Mouse (Mus musculus): ENCODE measurements around the gene 1110051M20Rik. TPM values are rescaled to one million over a fixed set of nuclear protein-coding genes. Genes with fewer than 3 reads are reported as not detected.
"Not testable (repeated sequence)": the region's sequence is repeated elsewhere in the genome, so short reads cannot be mapped to it uniquely, and the experiment has no call there.

1110051M20Rik gene
- 42.3 and 45.1 TPM in 2 replicates for polyA plus RNA-seq (2015; fragmentation: Nextera tagmentation; extraction: Ambion mirVana)

DNA sequence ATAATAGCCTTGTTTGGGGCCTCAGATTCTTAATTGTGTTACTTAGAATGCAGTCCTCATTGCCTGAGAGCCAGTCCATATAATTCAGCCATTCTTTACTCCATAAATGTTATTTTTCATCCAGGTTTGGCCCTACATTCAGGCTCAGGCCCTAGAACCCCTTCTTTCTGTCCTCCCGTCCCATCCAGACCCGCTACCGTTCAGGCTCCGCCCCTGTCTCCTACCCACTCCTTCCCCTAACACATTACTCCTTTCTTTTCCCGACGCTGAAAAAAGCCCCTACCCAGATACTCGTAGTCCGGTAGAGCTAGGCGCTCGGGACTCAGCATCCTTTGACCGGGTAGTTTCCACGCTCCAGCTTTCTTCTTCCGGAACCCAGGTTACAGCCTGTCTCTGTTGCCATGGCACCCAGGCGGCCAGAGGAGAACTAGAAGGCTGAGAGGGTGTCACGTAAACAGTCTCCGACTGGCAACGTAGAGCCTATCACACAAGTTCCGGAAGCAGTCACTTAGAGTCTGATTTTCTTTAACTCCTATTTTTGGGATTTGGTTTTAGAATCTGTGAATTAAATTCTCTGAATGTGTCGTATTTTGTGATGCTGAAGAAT lies at the start of gene 1110051M20Rik:
1110051M20Rik (minus strand) TSS at position 419 of the 607 bp plus-strand sequence.
- Histone ChIP-seq H3K9ac (ENCODE audit: low read length) (peak within 1 kb of the TSS; percentile 64), H3K4me2 (ENCODE audit: low read depth, low read length) (peak within 1 kb of the TSS; percentile 75), H3K27me3 (ENCODE audit: control insufficient read depth, insufficient read depth, low read length) (no peaks in the 10 kb centered on the region), H3K4me3 (replicated peaks; ENCODE audit: low read length) (peak within 1 kb of the TSS; percentile 61), H3K9me3 (replicated peaks; ENCODE audit: control insufficient read depth, low read length) (no peaks in the 10 kb centered on the region), H3K36me3 (ENCODE audit: control insufficient read depth, insufficient read depth, low read length) (no peaks in the 10 kb centered on the region), H3K4me1 (ENCODE audit: control insufficient read depth, insufficient read depth, low read length) (peaks cover 6% of the 10 kb centered on the region; the same call in 1 of the 2 replicates), H3K27ac (ENCODE audit: low read length) (no peak within 1 kb of the TSS)
- peak; percentile 90 for ATAC-seq (ENCODE audit: insufficient read depth, low FRiP score)
- WGBS = 2% methylated on average over 19 of the region's 19 CpGs

GRCm38 (mm10) chr2:91493981-91494380 lies 49.5 kb upstream of the 1110051M20Rik start:
- H3K4me3 ChIP-seq (replicated peaks; ENCODE audit: low read length) = no peak overlapping the region
- no peaks in the 10 kb centered on the region for H3K9me3 ChIP-seq (replicated peaks; ENCODE audit: control insufficient read depth, low read length)
- no peaks in the 10 kb centered on the region for H3K27me3 ChIP-seq (ENCODE audit: control insufficient read depth, insufficient read depth, low read length)
- 96% methylated on average over 9 of the region's 9 CpGs for WGBS
- H3K36me3 ChIP-seq (ENCODE audit: control insufficient read depth, insufficient read depth, low read length) = peaks cover 28% of the 10 kb centered on the region; the same call in 1 of the 2 replicates
- ATAC-seq (ENCODE audit: insufficient read depth, low FRiP score) = no peak
- no peak overlapping the region for H3K9ac ChIP-seq (ENCODE audit: low read length)
- no peaks in the 10 kb centered on the region for H3K4me1 ChIP-seq (ENCODE audit: control insufficient read depth, insufficient read depth, low read length)
- H3K27ac ChIP-seq (ENCODE audit: low read length) = no peak overlapping the region
- no peak overlapping the region for H3K4me2 ChIP-seq (ENCODE audit: low read depth, low read length)

- no peak overlapping the region for H3K9ac ChIP-seq (ENCODE audit: low read length)
- no peak overlapping the region for H3K27ac ChIP-seq (ENCODE audit: low read length)
- H3K4me3 ChIP-seq (replicated peaks; ENCODE audit: low read length) = no peak overlapping the region
- H3K27me3 ChIP-seq (ENCODE audit: control insufficient read depth, insufficient read depth, low read length) = no peaks in the 10 kb centered on the region
- no peaks in the 10 kb centered on the region for H3K4me1 ChIP-seq (ENCODE audit: control insufficient read depth, insufficient read depth, low read length)
- no peak overlapping the region for H3K4me2 ChIP-seq (ENCODE audit: low read depth, low read length)
- 93% methylated on average over 12 of the region's 12 CpGs for WGBS
- H3K9me3 ChIP-seq (replicated peaks; ENCODE audit: control insufficient read depth, low read length) = no peaks in the 10 kb centered on the region
- H3K36me3 ChIP-seq (ENCODE audit: control insufficient read depth, insufficient read depth, low read length) = peaks cover 20% of the 10 kb centered on the region
- ATAC-seq (ENCODE audit: insufficient read depth, low FRiP score) = no peak
Measured at GRCm38 (mm10) chr2:91492071-91492635, 47.6 kb upstream of the 1110051M20Rik start.

- not testable (repeated sequence) for H3K27ac ChIP-seq (ENCODE audit: low read length); ATAC-seq (ENCODE audit: insufficient read depth, low FRiP score); H3K4me3 ChIP-seq (replicated peaks; ENCODE audit: low read length); H3K4me2 ChIP-seq (ENCODE audit: low read depth, low read length); H3K36me3 ChIP-seq (ENCODE audit: control insufficient read depth, insufficient read depth, low read length); H3K9me3 ChIP-seq (replicated peaks; ENCODE audit: control insufficient read depth, low read length); H3K9ac ChIP-seq (ENCODE audit: low read length); H3K27me3 ChIP-seq (ENCODE audit: control insufficient read depth, insufficient read depth, low read length); H3K4me1 ChIP-seq (ENCODE audit: control insufficient read depth, insufficient read depth, low read length)
- WGBS = 35% methylated on average over 3 of the region's 3 CpGs
Measured at GRCm38 (mm10) chr2:91487295-91487694, 42.8 kb upstream of the 1110051M20Rik start.

- H3K4me1 ChIP-seq (ENCODE audit: control insufficient read depth, insufficient read depth, low read length) = no peaks in the 10 kb centered on the region
- H3K4me3 ChIP-seq (replicated peaks; ENCODE audit: low read length) = no peak overlapping the region
- no peak overlapping the region for H3K27ac ChIP-seq (ENCODE audit: low read length)
- no peak overlapping the region for H3K9ac ChIP-seq (ENCODE audit: low read length)
- peaks cover 7% of the 10 kb centered on the region for H3K36me3 ChIP-seq (ENCODE audit: control insufficient read depth, insufficient read depth, low read length)
- H3K27me3 ChIP-seq (ENCODE audit: control insufficient read depth, insufficient read depth, low read length) = no peaks in the 10 kb centered on the region
- ATAC-seq (ENCODE audit: insufficient read depth, low FRiP score) = no peak
- H3K4me2 ChIP-seq (ENCODE audit: low read depth, low read length) = no peak overlapping the region
- 83% methylated on average over 6 of the region's 6 CpGs for whole genome bisulfite sequencing
- H3K9me3 ChIP-seq (replicated peaks; ENCODE audit: control insufficient read depth, low read length) = no peaks in the 10 kb centered on the region
Measured at GRCm38 (mm10) chr2:91485256-91485655, 40.8 kb upstream of the 1110051M20Rik start.

GRCm38 (mm10) chr2:91484698-91485097 lies 40.2 kb upstream of the 1110051M20Rik start:
- WGBS = 79% methylated on average over 4 of the region's 4 CpGs
- Histone ChIP-seq H3K36me3 (ENCODE audit: control insufficient read depth, insufficient read depth, low read length) (peaks cover 7% of the 10 kb centered on the region), H3K4me1 (ENCODE audit: control insufficient read depth, insufficient read depth, low read length) (no peaks in the 10 kb centered on the region), H3K27me3 (ENCODE audit: control insufficient read depth, insufficient read depth, low read length) (no peaks in the 10 kb centered on the region), H3K27ac (ENCODE audit: low read length) (no peak overlapping the region), H3K9me3 (replicated peaks; ENCODE audit: control insufficient read depth, low read length) (no peaks in the 10 kb centered on the region), H3K4me2 (ENCODE audit: low read depth, low read length) (no peak overlapping the region), H3K4me3 (replicated peaks; ENCODE audit: low read length) (no peak overlapping the region), H3K9ac (ENCODE audit: low read length) (no peak overlapping the region)
- no peak for ATAC-seq (ENCODE audit: insufficient read depth, low FRiP score)

GRCm38 (mm10) chr2:91480805-91481514 lies 36.5 kb upstream of the 1110051M20Rik start:
- Histone ChIP-seq H3K9ac (ENCODE audit: low read length) (no peak overlapping the region), H3K4me1 (ENCODE audit: control insufficient read depth, insufficient read depth, low read length) (0 out of 2 replicates have a peak, but pooled peaks cover 4% of the 10 kb centered on the region), H3K27me3 (ENCODE audit: control insufficient read depth, insufficient read depth, low read length) (no peaks in the 10 kb centered on the region), H3K4me2 (ENCODE audit: low read depth, low read length) (no peak overlapping the region), H3K27ac (ENCODE audit: low read length) (no peak overlapping the region), H3K9me3 (replicated peaks; ENCODE audit: control insufficient read depth, low read length) (no peaks in the 10 kb centered on the region), H3K4me3 (replicated peaks; ENCODE audit: low read length) (no peak overlapping the region), H3K36me3 (ENCODE audit: control insufficient read depth, insufficient read depth, low read length) (peaks cover 4% of the 10 kb centered on the region; the same call in 1 of the 2 replicates)
- 54% methylated on average over 6 of the region's 6 CpGs for WGBS
- peak; percentile 63; the same call in 1 of the 2 replicates for ATAC-seq (ENCODE audit: insufficient read depth, low FRiP score)

DNA sequence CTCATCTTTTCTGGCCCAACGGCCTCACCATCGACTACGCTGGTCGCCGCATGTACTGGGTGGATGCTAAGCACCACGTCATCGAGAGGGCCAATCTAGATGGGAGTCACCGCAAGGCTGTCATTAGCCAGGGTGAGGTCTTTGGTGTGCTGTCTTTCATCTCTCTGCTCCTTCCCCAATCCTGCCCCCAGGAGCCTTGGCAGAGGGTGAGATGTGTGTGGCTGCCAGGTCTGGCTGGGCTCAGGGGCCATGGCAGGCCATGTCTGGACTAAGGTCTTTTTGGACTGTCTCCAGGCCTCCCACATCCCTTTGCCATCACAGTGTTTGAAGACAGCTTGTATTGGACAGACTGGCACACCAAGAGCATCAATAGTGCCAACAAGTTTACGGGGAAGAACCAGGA lies 35.9 kb upstream of the 1110051M20Rik start:
- Histone ChIP-seq H3K4me3 (replicated peaks; ENCODE audit: low read length) (no peak overlapping the region), H3K27me3 (ENCODE audit: control insufficient read depth, insufficient read depth, low read length) (no peaks in the 10 kb centered on the region), H3K27ac (ENCODE audit: low read length) (no peak overlapping the region), H3K9ac (ENCODE audit: low read length) (no peak overlapping the region), H3K36me3 (ENCODE audit: control insufficient read depth, insufficient read depth, low read length) (no peaks in the 10 kb centered on the region), H3K9me3 (replicated peaks; ENCODE audit: control insufficient read depth, low read length) (no peaks in the 10 kb centered on the region), H3K4me2 (ENCODE audit: low read depth, low read length) (no peak overlapping the region), H3K4me1 (ENCODE audit: control insufficient read depth, insufficient read depth, low read length) (0 out of 2 replicates have a peak, but pooled peaks cover 6% of the 10 kb centered on the region)
- WGBS = 94% methylated on average over 9 of the region's 9 CpGs
- ATAC-seq (ENCODE audit: insufficient read depth, low FRiP score) = no peak

DNA sequence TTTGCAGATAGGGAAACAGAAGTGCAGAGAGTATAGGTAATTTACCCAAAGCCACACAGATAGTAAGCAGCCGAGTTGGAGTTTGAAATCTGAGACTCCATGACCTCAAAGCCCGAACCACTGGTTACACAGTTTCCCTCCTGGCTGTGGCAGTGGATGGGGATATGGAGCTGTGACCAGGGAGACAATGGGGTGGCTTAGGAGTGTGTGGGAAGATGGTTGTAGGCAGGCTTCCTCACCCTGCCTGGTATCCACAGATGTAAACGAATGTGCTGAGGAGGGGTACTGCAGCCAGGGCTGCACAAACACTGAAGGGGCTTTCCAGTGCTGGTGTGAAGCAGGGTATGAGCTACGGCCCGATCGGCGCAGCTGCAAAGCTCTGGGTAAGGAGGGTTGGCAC lies 32.3 kb upstream of the 1110051M20Rik start:
- H3K4me1 ChIP-seq (ENCODE audit: control insufficient read depth, insufficient read depth, low read length) = peaks cover 10% of the 10 kb centered on the region; the same call in 1 of the 2 replicates
- no peak overlapping the region for H3K4me2 ChIP-seq (ENCODE audit: low read depth, low read length)
- no peak overlapping the region for H3K27ac ChIP-seq (ENCODE audit: low read length)
- no peak overlapping the region for H3K9ac ChIP-seq (ENCODE audit: low read length)
- ATAC-seq (ENCODE audit: insufficient read depth, low FRiP score) = no peak
- 75% methylated on average over 7 of the region's 7 CpGs for WGBS
- H3K27me3 ChIP-seq (ENCODE audit: control insufficient read depth, insufficient read depth, low read length) = no peaks in the 10 kb centered on the region
- H3K9me3 ChIP-seq (replicated peaks; ENCODE audit: control insufficient read depth, low read length) = no peaks in the 10 kb centered on the region
- H3K36me3 ChIP-seq (ENCODE audit: control insufficient read depth, insufficient read depth, low read length) = peaks cover 4% of the 10 kb centered on the region; the same call in 1 of the 2 replicates
- no peak overlapping the region for H3K4me3 ChIP-seq (replicated peaks; ENCODE audit: low read length)
